Mouse (Mus musculus): ENCODE measurements around the gene Crygs. TPM values are rescaled to one million over a fixed set of nuclear protein-coding genes. Genes with fewer than 3 reads are reported as not detected.
"Not testable (repeated sequence)": the region's sequence is repeated elsewhere in the genome, so short reads cannot be mapped to it uniquely, and the experiment has no call there.

Gene Crygs
- polyA plus RNA-seq, 1 experiment from 2014 or later = 0.19 TPM

DNA sequence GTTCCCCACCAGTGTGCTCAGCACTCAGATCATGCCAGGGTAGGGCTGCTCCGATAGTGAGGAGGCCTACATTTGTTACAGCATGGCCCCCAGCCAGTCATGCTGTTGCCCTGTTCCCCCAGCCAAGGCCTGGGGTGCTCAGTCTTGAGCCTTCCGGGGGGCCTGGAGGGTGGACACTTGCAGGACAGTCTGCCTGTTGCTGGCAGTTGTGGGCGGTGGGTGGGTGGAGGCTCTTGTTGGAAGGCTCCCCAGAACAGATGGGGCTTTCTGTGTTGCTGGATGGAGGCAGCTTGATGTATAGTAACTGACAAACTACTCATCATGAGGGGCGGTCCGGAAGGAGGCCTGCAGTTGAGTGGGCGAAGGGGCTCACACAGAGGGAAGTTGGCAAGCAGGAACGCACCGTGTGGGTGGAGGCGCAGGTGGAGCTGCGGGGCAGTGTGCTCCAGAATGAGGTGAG lies 21.4 kb downstream of the Crygs start:
- Histone ChIP-seq H3K9me3 (replicated peaks) (no peaks in the 10 kb centered on the region), H3K4me3 (replicated peaks) (no peak overlapping the region), H3K4me1 (0 out of 2 replicates have a peak, but pooled peaks cover 5% of the 10 kb centered on the region), H3K36me3 (no peaks in the 10 kb centered on the region), H3K9ac (no peak overlapping the region), H3K27ac (replicated peaks) (no peak overlapping the region), H3K27me3 (no peaks in the 10 kb centered on the region), H3K4me2 (replicated peaks) (no peak overlapping the region)
- 64% methylated on average over 10 of the region's 10 CpGs for WGBS
- ATAC-seq (ENCODE audit: insufficient number of reproducible peaks, low FRiP score, low TSS enrichment, low read depth) = 0 out of 2 replicates have a peak, but pooled peaks have one; percentile 24

DNA sequence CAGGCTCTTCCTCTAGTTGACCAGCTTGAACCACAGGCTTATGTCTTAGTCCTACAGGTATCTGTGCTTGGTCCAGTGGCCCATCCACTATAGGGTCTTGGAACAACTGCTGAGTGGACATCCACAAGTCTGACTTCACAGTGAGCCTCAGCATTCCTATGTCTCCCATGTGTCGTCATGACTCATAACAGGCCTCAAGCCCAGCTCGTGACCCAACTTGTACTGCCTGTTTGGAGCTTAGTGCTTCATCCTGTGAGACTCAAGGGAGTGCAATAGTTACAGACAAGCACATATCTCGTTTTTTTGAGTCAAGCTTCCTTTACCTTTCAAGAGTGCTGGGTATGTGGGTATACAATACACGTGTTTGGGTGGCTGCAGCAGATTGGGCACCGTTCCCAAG lies 28.7 kb downstream of the Crygs start:
- Histone ChIP-seq H3K4me2 (replicated peaks) (no peak overlapping the region), H3K4me1 (no peaks in the 10 kb centered on the region), H3K4me3 (replicated peaks) (no peak overlapping the region), H3K9ac (no peak overlapping the region), H3K27me3 (no peaks in the 10 kb centered on the region), H3K9me3 (replicated peaks) (no peaks in the 10 kb centered on the region), H3K27ac (replicated peaks) (no peak overlapping the region), H3K36me3 (no peaks in the 10 kb centered on the region)
- no peak for ATAC-seq (ENCODE audit: insufficient number of reproducible peaks, low FRiP score, low TSS enrichment, low read depth)
- WGBS = 72% methylated on average over 5 of the region's 5 CpGs

DNA sequence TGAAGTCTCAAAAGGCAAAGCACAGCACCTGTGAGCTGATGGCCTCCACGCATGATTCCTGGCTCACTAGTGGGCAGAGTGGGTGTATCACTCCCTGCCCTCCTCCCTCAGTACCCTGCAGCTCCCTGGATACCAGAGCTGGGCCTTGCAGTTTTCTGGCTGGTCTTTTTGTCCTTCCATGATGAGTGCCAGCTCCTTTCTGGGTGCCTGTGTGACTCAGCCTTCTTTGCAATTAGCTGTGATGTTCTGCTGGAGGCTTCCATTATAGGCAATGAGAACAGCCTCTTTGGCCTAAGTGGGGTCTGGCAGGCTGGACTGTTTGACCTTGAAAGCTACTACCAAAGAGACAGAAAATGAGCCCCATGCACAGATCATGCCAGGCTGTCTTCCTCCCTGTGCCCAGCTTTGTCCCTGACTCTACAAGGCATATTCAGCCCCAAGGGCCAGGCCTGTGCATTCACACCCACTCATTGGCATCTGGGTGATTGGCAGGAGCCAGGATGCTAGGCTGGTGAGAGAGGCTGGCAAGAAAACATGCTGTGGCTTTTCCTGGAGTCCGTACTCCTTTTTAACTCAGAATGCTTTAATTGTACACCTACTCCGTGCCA lies 32.0 kb downstream of the Crygs start:
- no peaks in the 10 kb centered on the region for H3K27me3 ChIP-seq
- no peaks in the 10 kb centered on the region for H3K36me3 ChIP-seq
- H3K9ac ChIP-seq = no peak overlapping the region
- H3K4me3 ChIP-seq (replicated peaks) = no peak overlapping the region
- H3K4me2 ChIP-seq (replicated peaks) = no peak overlapping the region
- H3K9me3 ChIP-seq (replicated peaks) = no peaks in the 10 kb centered on the region
- H3K27ac ChIP-seq (replicated peaks) = no peak overlapping the region
- WGBS = 85% methylated on average over 3 of the region's 3 CpGs
- H3K4me1 ChIP-seq = no peaks in the 10 kb centered on the region
- ATAC-seq (ENCODE audit: insufficient number of reproducible peaks, low FRiP score, low TSS enrichment, low read depth) = no peak

DNA sequence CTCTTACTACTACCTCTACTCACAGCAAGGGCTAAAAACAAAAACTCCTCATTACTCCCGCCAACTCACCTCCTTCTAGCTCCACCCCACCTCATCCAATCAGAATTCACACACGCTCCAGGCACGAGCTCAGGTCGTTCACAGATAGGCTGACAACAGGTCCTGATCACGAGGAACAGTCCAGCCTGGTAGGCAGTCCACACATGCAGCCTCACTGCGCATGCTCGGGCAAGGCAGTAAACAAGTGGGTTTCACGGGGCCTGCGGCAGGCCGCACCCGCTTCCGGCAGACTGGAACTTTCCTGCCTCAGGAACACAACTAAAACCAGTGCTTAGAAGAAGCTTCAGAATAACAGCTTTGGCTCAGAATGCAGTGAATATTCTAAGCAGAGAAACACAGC lies 33.1 kb downstream of the Crygs start:
- not testable (repeated sequence) for H3K4me3 ChIP-seq (replicated peaks); H3K27me3 ChIP-seq; ATAC-seq (ENCODE audit: insufficient number of reproducible peaks, low FRiP score, low TSS enrichment, low read depth); H3K27ac ChIP-seq (replicated peaks); H3K4me2 ChIP-seq (replicated peaks); H3K4me1 ChIP-seq; H3K9ac ChIP-seq; H3K36me3 ChIP-seq; H3K9me3 ChIP-seq (replicated peaks)
- 86% methylated on average over 12 of the region's 12 CpGs for WGBS

DNA sequence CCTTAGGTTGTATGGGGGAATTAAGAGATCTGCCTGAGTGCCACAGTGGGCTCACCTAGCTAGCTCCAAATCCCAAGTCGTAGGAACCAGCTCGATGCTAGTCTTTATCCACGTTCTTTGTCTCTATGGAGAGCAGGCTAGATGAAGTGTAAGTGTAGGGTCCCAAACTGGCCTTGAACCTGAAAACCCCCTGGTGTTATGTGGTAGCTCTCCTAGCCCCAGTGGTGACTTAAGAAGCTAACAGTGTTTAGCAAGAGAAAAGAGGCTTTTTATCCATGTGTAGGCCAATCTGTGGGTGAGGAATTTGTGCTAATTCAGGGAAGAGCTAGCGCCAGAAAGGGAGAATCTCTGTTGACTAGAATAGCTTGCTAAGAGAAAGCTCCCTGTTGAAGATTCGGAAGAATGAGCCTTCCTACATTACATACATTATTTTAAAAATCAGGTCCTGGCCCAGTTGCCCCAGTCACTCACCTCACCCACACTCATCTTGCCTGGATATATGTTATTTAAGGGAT lies 35.8 kb downstream of the Crygs start:
- ATAC-seq (ENCODE audit: insufficient number of reproducible peaks, low FRiP score, low TSS enrichment, low read depth) = no peak
- WGBS = 66% methylated on average over 5 of the region's 5 CpGs
- Histone ChIP-seq H3K4me2 (replicated peaks) (no peak overlapping the region), H3K9me3 (replicated peaks) (no peaks in the 10 kb centered on the region), H3K27me3 (no peaks in the 10 kb centered on the region), H3K4me1 (no peaks in the 10 kb centered on the region), H3K27ac (replicated peaks) (no peak overlapping the region), H3K36me3 (no peaks in the 10 kb centered on the region), H3K9ac (no peak overlapping the region), H3K4me3 (replicated peaks) (no peak overlapping the region)

DNA sequence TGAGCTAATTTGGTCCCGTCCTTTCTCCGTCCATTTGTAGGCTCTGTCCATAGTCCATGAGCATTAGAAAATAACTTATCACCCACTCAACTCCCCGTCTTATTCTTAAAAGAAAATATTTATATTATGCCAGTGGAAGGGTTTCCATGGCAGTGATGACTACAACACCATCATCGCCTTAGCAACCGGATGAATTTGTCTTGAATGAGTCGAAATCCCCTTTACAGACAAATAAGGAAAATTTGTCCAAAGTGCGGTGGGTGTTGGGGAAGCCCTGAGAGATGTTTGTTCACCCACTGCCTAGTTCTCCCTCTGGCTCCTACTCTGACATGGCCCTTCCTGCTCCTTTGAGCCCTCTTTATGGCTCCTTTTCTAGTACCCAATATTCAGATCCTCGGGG lies 42.7 kb downstream of the Crygs start:
- WGBS = 86% methylated on average over 8 of the region's 8 CpGs
- Histone ChIP-seq H3K4me2 (replicated peaks) (no peak overlapping the region), H3K9ac (no peak overlapping the region), H3K27me3 (no peaks in the 10 kb centered on the region), H3K27ac (replicated peaks) (no peak overlapping the region), H3K9me3 (replicated peaks) (no peaks in the 10 kb centered on the region), H3K4me3 (replicated peaks) (no peak overlapping the region), H3K36me3 (no peaks in the 10 kb centered on the region), H3K4me1 (no peaks in the 10 kb centered on the region)
- ATAC-seq (ENCODE audit: insufficient number of reproducible peaks, low FRiP score, low TSS enrichment, low read depth) = no peak

DNA sequence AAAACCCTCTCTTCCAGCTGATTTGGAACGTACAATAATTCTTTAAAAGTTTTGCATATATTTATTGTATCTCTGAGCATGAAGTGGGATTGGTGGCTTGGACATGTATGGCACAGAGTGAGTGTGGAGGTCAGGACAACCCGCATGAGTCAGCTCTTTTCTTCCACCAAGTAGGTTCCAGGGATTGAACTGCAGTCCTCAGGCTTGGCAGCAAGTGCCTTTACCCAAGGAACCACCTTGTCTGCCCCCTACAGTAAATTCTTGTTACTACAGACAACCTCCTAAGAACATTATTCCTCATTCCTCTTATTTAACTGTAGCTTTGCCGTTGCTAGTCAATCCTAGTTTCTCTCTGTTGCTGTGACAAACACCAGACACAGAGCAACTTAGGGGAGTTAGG lies 44.0 kb downstream of the Crygs start:
- Histone ChIP-seq H3K9ac (no peak overlapping the region), H3K4me2 (replicated peaks) (no peak overlapping the region), H3K4me3 (replicated peaks) (no peak overlapping the region), H3K27ac (replicated peaks) (no peak overlapping the region), H3K9me3 (replicated peaks) (no peaks in the 10 kb centered on the region), H3K27me3 (no peaks in the 10 kb centered on the region), H3K4me1 (no peaks in the 10 kb centered on the region), H3K36me3 (no peaks in the 10 kb centered on the region)
- WGBS = 86% methylated on average over 3 of the region's 3 CpGs
- ATAC-seq (ENCODE audit: insufficient number of reproducible peaks, low FRiP score, low TSS enrichment, low read depth) = no peak

DNA sequence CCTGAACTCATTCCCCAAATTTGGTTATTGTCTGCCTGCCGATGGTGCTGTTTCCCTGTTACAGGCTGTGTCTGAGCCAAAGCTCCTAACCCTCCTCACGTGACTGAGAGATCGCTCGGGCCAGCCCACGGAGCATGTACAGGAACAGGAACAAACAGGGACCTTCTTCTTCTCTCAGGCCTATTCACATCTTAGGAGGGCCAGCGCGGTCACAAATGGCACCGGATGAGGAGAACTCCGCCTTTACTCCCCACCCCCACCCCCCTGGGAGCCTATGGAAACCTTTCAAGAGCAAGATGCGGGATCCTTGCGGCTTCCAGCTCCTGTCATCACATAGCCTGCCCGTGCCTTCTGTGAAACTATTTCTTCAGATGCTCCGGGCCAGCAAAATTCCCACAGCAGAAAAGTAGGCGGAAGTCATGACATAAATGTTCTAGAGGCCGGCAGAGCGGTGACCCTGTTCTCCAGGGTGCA lies 44.6 kb downstream of the Crygs start:
- no peaks in the 10 kb centered on the region for H3K9me3 ChIP-seq (replicated peaks)
- no peak overlapping the region for H3K27ac ChIP-seq (replicated peaks)
- no peak overlapping the region for H3K4me2 ChIP-seq (replicated peaks)
- H3K9ac ChIP-seq = no peak overlapping the region
- ATAC-seq (ENCODE audit: insufficient number of reproducible peaks, low FRiP score, low TSS enrichment, low read depth) = no peak
- H3K4me3 ChIP-seq (replicated peaks) = no peak overlapping the region
- no peaks in the 10 kb centered on the region for H3K36me3 ChIP-seq
- H3K27me3 ChIP-seq = no peaks in the 10 kb centered on the region
- no peaks in the 10 kb centered on the region for H3K4me1 ChIP-seq
- WGBS = 63% methylated on average over 16 of the region's 16 CpGs

DNA sequence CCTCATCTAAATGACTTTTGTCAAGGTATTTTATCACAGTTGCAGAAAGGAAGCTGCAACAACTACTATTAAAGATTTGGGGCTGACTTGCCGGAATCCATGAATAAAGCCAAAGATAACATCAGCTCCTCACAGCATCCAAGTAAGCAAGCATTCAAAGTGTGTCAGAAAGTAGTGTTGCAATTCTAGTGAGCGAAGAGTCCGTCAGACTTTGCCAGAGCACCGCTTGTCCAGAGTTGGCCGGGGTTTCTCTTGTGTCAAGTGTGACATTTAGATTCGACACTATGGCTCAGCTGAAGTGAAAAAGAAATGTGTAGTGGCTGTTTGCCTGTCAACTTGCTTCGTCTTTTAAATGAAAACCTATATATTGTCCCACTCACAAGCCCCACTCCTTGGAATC lies 45.8 kb downstream of the Crygs start:
- H3K4me3 ChIP-seq (replicated peaks) = no peak overlapping the region
- no peaks in the 10 kb centered on the region for H3K36me3 ChIP-seq
- no peak for ATAC-seq (ENCODE audit: insufficient number of reproducible peaks, low FRiP score, low TSS enrichment, low read depth)
- H3K9ac ChIP-seq = no peak overlapping the region
- H3K9me3 ChIP-seq (replicated peaks) = no peaks in the 10 kb centered on the region; the same call in 1 of the 2 replicates
- H3K27ac ChIP-seq (replicated peaks) = no peak overlapping the region
- no peak overlapping the region for H3K4me2 ChIP-seq (replicated peaks)
- WGBS = 89% methylated on average over 7 of the region's 7 CpGs
- H3K27me3 ChIP-seq = no peaks in the 10 kb centered on the region
- H3K4me1 ChIP-seq = no peaks in the 10 kb centered on the region

Other genes with a start within 250 kb of the Crygs start
- gene Dgkg, start 154.4 kb downstream of the Crygs start, polyA plus RNA-seq (2015; fragmentation: Nextera tagmentation; extraction: Ambion mirVana) = 0.35 and 0.47 TPM in 2 replicates
- 23.8 and 28.1 TPM in 2 replicates for gene Tbccd1, start 46.1 kb upstream of the Crygs start, polyA plus RNA-seq (2015; fragmentation: Nextera tagmentation; extraction: Ambion mirVana)
- gene Dnajb11, start 46.3 kb upstream of the Crygs start, polyA plus RNA-seq (2015; fragmentation: Nextera tagmentation; extraction: Ambion mirVana) = 105 TPM in 2 replicates
- 0.49 TPM in 1 of 2 replicates, not detected in the other for gene Ahsg, start 79.7 kb upstream of the Crygs start, polyA plus RNA-seq (2015; fragmentation: Nextera tagmentation; extraction: Ambion mirVana)
- 5.5 and 5.8 TPM in 2 replicates for gene Fetub, start 106.8 kb upstream of the Crygs start, polyA plus RNA-seq (2015; fragmentation: Nextera tagmentation; extraction: Ambion mirVana)
- 0.12 and 0.18 TPM in 2 replicates for gene Hrg, start 139.5 kb upstream of the Crygs start, polyA plus RNA-seq (2015; fragmentation: Nextera tagmentation; extraction: Ambion mirVana)
- gene Kng2, start 217.9 kb upstream of the Crygs start, polyA plus RNA-seq (2015; fragmentation: Nextera tagmentation; extraction: Ambion mirVana) = 0.83 and 0.98 TPM in 2 replicates
- 0.08 and 0.17 TPM in 2 replicates for gene Kng1, start 246.3 kb upstream of the Crygs start, polyA plus RNA-seq (2015; fragmentation: Nextera tagmentation; extraction: Ambion mirVana)